Mouse (Mus musculus): Measurements from ENCODE around the gene Nutm1. TPM values are rescaled to one million over a fixed set of nuclear protein-coding genes. Genes with fewer than 3 reads are reported as not detected.

The Nutm1 gene
- total RNA-seq, 2 experiments from 2014 or later: not detected

DNA sequence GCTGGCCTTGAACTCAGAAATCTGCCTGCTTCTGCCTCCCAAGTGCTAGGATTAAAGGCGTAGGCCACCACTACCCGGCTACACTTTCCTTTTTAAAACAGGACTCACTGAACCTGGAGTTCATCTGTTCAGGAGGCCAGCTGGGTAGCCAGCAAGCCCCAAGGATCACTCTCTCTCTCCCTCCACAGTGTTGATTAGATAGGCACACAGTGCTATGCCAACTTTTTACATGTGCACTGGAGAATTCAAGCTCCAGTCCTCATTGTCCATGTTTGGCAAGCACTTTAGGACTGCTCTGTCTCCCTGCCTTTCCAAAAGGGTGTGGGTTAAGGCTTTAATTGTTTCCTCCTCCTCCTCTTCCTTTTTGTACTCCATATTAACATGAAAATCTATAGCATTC is 10.9 kb upstream of the Nutm1 start:
- Histone ChIP-seq H3K4me3 (no peak overlapping the region), H3K27ac (no peak overlapping the region)
- DNase-seq (ENCODE audit: low spot score in 2 of 2): no peak
- no peak for TF ChIP-seq CTCF (conservative IDR thresholded peaks at IDR 0.05)

DNA sequence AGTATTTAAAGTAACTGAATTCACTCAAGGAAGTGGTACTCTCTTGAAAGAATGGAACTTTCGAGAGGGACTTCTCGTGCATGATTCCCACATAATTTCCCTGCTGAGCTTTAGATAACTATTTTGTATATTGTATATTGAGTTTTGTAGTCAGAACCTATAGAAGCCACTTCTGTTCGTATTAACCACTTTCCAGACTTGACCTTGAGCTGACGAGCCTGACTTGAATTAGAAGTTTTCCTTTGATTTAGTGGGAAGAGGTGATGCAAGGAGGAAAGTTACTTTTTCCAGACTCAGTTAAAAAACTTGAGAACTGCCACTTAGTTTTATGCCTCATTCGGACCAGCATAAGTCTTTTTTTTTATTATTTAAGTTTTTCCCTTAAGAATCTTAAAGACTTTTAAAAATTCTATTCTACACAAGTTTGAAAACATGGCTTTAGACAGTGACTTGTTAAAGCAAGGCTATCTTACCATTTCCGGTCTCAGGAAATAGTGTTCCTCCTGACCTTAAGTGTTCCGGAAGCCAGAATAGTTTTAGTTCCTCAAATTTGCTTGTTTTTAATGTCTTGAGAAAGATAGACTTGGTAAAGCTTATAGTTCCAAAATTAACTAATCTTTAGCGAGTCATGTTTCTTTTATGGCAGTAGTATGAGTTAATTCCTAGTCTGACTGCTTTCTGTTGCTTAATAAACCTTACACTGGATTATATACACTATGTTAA is 8.6 kb upstream of the Nutm1 start:
- TF ChIP-seq CTCF (conservative IDR thresholded peaks at IDR 0.05): no peak
- peak overlapping the region; percentile 99 for H3K27ac ChIP-seq

DNA sequence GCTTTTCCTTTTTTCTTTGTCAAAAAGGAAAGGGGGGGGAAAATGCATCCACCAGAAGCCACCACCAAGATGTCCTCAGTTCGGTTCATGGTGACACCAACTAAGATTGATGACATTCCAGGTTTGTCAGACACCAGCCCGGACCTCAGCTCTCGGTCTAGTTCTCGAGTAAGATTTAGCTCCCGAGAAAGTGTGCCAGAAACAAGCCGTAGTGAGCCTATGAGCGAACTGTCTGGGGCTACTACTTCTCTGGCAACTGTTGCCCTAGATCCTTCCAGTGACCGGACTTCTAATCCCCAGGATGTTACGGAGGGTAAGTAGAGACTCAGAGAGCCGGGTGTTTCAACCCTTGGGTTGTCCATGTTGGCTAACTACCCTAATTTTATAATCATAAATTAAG is 7.7 kb upstream of the Nutm1 start:
- Histone ChIP-seq H3K4me3 (peak overlapping the region; percentile 86), H3K27ac (peak overlapping the region; percentile 99)
- DNase-seq (ENCODE audit: low spot score in 2 of 2): no peak
- TF ChIP-seq CTCF (conservative IDR thresholded peaks at IDR 0.05): no peak

More for the DNA sequence above, 8.6 kb upstream of the Nutm1 start:
- H3K4me3 ChIP-seq: peak overlapping the region; percentile 86
- DNase-seq (ENCODE audit: low spot score in 2 of 2): no peak

DNA sequence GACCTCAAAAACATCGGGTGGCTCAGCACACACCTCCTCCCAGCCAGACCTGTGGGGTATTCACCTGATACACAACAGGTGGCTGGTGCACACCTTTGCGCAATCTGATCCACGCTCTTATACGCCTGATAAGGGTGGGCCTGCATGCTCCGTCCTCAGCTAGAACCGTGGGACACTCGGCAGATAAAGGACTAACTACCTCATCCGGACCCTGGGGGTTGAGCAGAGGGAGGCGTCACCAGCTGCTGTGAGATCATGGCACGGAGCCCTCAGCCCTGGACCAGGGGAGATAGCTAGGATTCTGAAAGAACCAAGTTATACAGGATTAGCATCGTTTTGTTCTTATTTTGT is 7.1 kb upstream of the Nutm1 start, which contains the start of gene Gm21985:
Gene Gm21985 (plus strand): TSS at position 73 of the 351 bp plus-strand sequence.
- peak in 1 of 2 experiments; percentile 44 for DNase-seq (ENCODE audit: low spot score in 2 of 2)
- H3K27ac ChIP-seq: peak within 1 kb of the TSS; percentile 99
- TF ChIP-seq CTCF (conservative IDR thresholded peaks at IDR 0.05): no peak
- peak within 1 kb of the TSS; percentile 86 for H3K4me3 ChIP-seq

DNA sequence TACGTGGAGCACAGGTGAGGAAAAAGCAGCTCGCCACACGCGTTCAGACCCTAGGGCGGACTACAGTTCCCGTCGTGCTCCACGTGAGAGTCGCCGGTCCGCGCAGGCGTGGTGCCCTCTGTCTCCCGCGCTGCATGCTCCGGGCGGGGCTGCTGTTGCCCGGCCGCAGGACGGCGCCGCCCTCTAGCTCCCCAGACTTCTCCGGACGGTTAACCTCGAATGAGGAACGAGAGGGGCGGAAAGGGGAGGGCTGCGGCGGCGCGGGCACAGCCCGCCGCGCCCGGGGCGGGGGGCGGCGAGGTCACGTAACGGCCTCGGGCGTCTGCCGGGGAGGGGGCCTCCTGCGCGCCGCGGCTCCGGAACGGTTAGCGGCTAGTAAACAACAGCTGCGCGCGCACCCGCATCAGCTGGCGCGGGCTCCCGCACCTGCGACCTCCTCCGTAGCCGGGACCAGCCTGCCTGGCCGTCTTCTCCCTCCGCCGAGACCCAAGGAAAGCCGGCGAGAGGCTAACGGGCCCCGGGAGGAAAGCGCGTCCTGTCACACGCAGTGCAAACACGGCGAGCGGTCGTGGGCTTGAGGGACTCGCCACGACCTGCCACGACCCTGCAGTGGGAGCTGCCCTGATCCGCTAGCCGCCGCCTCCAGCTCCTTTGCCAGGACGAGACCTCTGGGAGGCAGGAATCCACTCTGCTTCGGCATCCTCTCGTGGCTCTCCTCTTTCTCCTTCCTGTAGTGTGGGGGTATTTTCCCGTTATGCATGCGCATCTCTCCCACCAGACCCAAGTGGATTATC is 6.6 kb upstream of the Nutm1 start, which contains the start of gene Slc12a6:
Gene Slc12a6 (plus strand): TSS at position 378 of the 794 bp plus-strand sequence.
- H3K4me3 ChIP-seq: peak within 1 kb of the TSS; percentile 86
- peak within 1 kb of the TSS; percentile 99 for H3K27ac ChIP-seq
- peak; percentile 31 for TF ChIP-seq CTCF (conservative IDR thresholded peaks at IDR 0.05)
- peak; percentile 86 to 90 for DNase-seq (ENCODE audit: low spot score in 2 of 2)

DNA sequence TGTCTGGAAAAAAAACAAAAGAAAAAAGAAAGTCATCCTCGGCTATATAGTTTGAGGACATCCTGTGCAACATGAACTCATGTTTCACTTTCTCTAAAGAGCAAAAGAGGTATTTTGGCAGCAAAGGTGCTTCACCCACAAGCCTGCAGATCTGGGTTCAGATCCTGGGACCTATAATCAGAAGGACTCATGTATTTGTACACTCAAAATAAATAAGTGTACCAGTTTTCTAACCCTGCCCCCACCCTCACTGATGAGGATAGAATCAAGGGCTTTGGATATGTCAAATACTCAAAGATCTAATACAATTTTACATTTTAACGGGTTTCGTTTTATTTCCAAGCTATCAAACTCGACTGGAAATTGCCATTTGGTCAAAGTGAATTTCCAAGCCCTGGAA is 5.3 kb upstream of the Nutm1 start:
- Histone ChIP-seq H3K27ac (no peak overlapping the region), H3K4me3 (no peak overlapping the region)
- DNase-seq (ENCODE audit: low spot score in 2 of 2): no peak
- TF ChIP-seq CTCF (conservative IDR thresholded peaks at IDR 0.05): no peak

DNA sequence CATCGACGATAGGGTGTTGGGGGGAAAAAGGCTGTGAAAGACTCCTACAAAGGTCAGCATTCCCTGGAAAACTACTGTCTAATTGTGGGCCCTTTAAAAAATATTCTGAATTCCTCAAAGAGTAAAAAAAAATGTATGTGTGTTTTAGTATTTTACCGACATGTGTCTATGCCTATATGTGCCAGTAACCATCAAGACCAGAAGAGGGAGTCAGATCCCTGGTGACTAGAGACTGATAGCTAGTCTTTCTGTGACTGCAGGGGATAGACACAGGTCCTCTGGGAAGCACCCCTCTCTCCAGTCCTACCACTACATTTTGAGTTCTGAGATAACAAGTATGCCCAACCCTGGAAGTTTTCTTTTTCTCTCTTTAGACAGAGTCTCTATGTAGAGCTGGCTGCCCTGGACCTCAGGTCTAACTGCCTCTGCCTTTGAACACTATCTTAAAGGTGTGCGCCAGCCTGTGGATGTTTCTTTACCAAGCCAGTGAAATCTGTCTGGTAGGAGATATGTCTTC is 3.7 kb upstream of the Nutm1 start:
- TF ChIP-seq CTCF (conservative IDR thresholded peaks at IDR 0.05): peak; percentile 69
- H3K27ac ChIP-seq: peak overlapping the region; percentile 79
- no peak for DNase-seq (ENCODE audit: low spot score in 2 of 2)

DNA sequence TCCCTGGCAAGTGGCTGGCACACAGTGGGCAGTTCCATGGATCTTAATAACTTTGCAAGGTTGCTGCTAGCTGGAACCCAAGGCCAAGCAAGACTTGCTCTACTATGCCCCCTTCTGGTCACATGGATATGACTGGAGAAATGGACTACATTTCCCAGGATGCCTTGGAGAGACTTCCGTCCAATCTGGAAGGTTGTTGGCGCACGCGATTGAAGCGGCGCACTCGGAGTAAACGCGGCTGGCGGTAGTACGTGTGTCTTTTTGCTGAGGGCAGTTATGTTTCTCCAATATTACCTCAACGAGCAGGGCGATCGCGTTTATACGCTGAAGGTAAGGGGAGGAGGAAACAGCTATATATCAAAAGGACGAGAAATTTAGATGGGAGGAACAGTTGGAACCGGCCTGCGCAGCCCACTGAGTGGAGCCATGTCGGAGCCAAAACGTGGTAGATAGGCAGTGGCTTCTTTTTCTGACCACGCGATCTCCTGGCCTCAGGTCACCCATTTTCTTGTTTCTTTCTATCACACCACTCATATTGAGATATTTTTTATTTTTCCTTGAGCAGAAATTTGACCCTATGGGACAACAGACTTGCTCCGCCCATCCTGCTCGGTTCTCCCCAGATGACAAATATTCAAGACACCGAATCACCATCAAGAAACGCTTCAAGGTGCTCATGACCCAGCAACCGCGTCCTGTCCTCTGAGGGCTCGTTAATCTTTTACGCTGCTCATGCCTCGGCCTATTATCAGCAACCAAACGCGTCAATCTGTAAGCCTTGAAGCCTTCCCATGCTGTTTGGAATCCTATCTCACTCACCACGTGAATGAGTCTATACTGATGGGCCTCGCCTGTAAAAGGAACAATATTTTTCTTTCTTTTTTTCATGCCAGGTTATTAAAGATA is 2.9 kb upstream of the Nutm1 start, which contains the start of gene Nop10:
Gene Nop10 (plus strand): TSS at position 179 of the 906 bp plus-strand sequence.
- peak within 1 kb of the TSS; percentile 83 for H3K4me3 ChIP-seq
- peak within 1 kb of the TSS; percentile 79 for H3K27ac ChIP-seq
- peak; percentile 90 to 91 for DNase-seq (ENCODE audit: low spot score in 2 of 2)
- peak; percentile 93 for TF ChIP-seq CTCF (conservative IDR thresholded peaks at IDR 0.05)

More for the DNA sequence above, 3.7 kb upstream of the Nutm1 start:
- H3K4me3 ChIP-seq: peak overlapping the region; percentile 83

DNA sequence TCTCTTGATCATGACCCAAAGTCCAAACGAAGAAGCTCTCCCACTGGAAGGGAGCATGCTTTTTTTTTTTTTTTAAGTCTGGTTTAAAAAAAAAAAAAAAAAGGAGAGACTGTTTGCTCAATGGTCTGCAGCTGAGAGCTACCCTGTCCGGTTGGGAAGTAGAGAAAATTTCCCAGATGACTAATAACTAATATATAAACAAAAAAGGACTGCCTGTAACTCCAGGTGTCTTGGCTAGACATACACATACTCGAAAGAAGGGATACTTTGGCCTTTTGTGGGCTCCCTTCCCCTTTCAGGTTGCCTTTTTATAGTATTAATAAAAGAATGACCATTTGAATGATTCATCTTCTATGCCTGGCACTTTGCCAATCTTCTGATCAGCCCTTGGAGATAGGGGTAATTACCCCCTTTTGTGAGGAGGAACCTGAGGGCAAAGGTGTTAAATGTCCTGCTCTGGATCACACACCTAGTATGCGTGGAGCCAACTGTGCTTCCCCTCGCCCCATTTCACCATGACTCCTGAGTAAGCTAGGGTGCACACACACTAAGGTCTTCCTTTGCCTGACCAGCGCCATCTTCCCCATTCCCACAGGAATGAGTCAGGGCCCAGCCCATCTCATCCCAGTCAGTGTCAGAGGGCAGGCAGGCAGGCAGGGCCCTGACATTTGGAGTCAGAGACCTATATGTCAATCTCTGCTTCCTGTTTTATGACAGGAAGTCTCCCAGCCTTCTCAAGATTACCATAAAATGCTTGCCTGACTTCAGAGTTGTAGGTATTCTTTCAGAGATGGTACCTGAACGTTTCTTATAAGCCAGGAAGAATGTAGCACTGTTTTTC is 4.2 kb downstream of the Nutm1 start:
- no peak for TF ChIP-seq CTCF (conservative IDR thresholded peaks at IDR 0.05)
- H3K27ac ChIP-seq: no peak overlapping the region
- DNase-seq (ENCODE audit: low spot score in 2 of 2): no peak
- no peak overlapping the region for H3K4me3 ChIP-seq

DNA sequence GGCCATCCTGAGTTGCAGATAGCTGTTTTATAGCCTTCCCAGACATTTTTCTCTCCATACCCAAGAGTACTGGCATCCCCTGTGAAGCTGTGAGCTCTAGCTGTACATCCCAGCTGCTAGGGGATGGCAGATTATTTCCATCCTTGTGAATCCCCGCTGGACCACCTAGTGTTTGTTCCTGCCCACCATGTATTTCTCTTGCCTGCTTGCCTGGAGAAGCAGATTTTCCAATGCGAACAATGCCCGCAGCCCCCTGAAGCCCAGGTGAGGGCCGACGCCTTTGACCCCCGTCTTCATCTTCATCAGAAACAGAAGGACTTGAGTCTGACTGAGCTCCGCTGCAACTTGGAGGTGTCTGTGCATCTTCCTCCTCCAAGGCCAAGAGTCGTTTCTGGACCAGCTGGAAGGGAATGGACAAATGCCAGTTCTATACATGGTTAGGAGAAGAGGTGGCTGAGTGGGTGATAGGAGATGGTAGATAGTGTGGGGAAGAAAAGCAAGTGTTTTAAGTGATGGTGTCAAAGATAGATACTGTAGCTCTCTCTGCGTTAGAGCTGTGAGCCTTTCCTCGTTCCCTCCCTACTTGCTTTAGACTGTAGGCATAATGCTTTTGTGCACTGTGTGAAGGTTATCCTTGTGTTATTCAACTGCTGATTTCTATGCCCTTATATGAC is 9.2 kb downstream of the Nutm1 start:
- Histone ChIP-seq H3K27ac (no peak overlapping the region), H3K4me3 (no peak overlapping the region)
- DNase-seq (ENCODE audit: low spot score in 2 of 2): no peak
- TF ChIP-seq CTCF (conservative IDR thresholded peaks at IDR 0.05): no peak

DNA sequence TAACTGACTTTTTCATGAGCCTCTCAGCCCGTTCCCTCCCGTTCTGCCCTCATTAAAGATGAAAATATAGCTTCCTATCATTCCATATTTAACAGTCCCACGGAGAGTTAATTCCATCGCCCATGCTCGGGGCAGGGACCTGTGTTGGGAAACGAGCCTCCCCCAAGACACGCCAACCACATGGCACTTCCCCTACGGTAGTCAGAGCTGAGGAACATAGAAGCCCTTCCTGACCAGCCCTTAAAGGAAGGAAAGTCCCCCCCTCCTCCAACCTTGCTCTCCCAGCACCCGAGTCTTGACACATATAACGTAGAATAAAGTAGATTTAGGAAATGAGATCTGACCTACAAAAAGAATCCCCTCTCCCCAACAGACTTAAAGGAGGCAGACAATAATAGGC is 11.8 kb downstream of the Nutm1 start:
- TF ChIP-seq CTCF (conservative IDR thresholded peaks at IDR 0.05): no peak
- Histone ChIP-seq H3K27ac (no peak overlapping the region), H3K4me3 (no peak overlapping the region)
- no peak for DNase-seq (ENCODE audit: low spot score in 2 of 2)

Measured in layer of hippocampus, adult 2 months (tissue).